Mouse (Mus musculus) left cerebral cortex, adult 18-20 months (tissue): ENCODE measurements around the gene Chrnb2. TPM values are rescaled to one million over a fixed set of nuclear protein-coding genes. Genes with fewer than 3 reads are reported as not detected.

Source experiments
- DNase-seq, 2 experiments: peaks; one replicate each; pipeline ENCODE4 v3.0.0; 2021 to 2022; ENCODE audit warnings: low spot score in 2 of 2, mixed read lengths in 1 of 2
- total RNA-seq, 2 experiments: library from RNA; stranded (reverse); gene quantifications; 2 replicates each; pipeline ENCODE4 v1.2.3; 2021

The Chrnb2 gene
- total RNA-seq, 2 experiments from 2014 or later, result 28.6 to 30.0 TPM

- DNase-seq, result no peak
Observed at GRCm38 (mm10) chr3:89781640-89782039, 17.2 kb upstream of the Chrnb2 start.

GRCm38 (mm10) chr3:89780102-89780501, 15.7 kb upstream of the Chrnb2 start:
- DNase-seq, result no peak

DNA sequence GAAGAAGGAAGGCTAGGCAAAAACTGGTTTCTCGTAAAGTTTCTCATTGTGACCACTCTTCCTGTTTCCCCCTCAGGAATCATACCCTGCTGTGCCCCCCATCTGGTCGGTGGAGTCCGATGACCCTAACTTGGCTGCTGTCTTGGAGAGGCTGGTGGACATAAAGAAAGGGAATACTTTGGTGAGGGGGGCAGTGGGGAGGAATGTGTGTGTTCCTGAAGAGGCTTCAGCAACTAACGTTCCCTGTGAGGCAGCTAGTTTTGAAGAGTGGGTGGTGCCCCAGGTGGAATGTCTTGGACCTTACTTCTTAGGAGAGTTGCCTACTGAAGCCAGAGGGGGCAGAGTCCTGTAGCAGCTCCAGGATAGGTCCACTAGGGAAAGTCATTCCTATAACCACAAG, 11.6 kb upstream of the Chrnb2 start:
- no peak for DNase-seq

GRCm38 (mm10) chr3:89774236-89774960, 10.0 kb upstream of the Chrnb2 start:
- DNase-seq, result no peak

GRCm38 (mm10) chr3:89773740-89774211, 9.3 kb upstream of the Chrnb2 start:
- DNase-seq, result no peak

DNA sequence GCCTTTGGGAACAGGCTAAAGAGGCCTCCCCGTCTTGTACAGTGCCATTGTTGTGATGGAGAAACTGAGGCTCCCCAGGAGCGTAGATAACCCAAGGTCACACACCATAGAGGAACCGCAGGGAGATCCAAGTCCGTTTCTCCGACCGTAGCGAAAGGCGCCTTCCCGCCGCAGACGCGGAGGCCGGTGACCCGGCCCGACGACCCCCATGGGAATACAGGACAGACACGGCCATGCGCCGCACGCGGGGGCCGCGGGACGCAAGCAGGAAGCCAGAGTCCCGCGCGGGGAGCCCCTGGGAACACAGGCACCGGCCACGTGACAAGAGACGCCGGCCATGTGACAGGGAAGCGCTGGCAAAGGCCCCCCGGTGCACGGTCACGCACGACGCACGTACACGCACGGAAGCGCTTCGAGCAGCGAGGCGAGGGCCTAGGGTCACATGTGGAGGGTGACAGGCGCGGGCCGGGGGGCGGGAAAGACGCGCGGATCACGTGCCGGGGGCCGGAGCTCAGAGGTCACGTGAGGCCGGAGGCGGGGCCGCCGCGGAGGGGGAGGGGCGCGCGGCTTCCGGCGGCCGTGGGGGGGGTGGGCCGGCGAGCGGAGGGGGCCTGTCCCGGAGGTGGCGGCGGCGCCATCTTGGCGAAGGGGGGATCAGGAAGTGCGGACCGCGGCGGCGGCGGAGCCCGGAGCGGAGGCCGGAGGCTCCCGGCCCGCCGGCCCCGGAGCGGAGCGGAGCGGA, 8.7 kb upstream of the Chrnb2 start, which contains the start of gene Ube2q1:
Gene Ube2q1, plus strand, starts transcription at position 649 of the 742 bp plus-strand sequence.
- peak; percentile 95 to 98 for DNase-seq

DNA sequence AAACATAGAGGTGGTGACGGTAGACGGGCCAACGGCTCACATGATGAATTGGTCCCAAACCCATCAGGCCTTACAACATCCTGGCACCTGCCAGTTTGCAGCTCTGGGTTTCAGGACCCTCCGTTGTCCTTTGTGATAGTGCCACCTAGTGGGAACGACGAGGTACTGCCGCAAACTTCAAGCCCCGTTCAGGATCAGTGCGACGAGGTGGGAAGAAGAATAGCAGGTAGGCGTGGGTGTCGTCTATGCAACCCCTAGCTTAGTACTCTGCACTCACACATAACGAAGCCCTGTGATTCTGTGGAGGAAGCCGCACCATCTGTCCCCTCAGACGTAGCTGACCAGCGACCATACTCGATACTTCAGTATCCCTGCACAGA, 8.1 kb upstream of the Chrnb2 start:
- DNase-seq, result peak; percentile 81 to 82

DNA sequence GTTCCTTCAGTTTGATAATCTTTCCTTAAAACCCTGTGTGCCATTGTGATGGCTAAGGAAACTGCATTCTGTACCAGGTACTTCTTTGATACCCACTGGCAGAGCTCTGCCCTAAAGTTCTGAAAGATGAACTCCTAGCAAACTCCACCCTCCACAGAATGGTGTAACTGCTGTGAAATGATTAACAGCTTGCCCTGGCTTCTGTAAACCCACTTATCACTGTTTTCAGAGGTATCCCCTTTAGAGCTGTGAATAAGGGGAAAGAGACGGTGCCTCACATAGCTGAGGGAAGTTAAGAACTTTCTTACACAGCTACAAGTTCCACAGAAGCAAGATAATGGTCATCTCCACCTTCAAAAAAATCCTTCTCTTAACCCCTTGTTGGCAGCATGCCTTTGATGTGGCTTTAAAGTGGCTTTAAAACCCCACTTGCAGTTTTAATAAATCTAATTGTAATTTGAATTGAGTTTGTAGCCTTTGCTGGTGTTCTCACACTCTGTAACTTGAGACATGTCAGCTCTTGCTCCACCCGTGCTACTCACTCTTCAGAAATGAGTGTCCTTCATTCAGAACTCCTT, 6.1 kb upstream of the Chrnb2 start:
- DNase-seq, result no peak

GRCm38 (mm10) chr3:89769584-89769983, 5.2 kb upstream of the Chrnb2 start:
- DNase-seq, result no peak

DNA sequence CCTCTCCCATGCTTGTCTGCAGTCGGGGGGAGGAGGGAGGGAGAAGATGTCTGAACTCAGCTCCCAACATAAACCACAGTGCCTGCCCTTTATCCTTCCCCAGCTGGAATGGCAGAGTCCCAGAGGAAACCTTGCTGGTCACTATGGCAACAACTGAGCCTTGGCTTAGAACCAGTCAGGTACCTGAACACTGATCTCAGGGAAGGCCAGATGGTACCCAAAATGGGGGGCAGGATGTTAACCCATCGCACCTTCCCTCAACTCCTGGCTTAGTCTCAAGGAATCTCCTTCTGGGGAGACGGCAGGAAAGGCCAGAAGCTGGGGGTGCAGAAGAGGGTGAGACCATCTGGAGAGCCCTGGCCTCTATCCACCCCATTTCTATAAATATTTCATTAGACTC, 4.6 kb downstream of the Chrnb2 start:
- no peak for DNase-seq

- no peak for DNase-seq
Observed at GRCm38 (mm10) chr3:89757851-89758250, 6.6 kb downstream of the Chrnb2 start.

DNA sequence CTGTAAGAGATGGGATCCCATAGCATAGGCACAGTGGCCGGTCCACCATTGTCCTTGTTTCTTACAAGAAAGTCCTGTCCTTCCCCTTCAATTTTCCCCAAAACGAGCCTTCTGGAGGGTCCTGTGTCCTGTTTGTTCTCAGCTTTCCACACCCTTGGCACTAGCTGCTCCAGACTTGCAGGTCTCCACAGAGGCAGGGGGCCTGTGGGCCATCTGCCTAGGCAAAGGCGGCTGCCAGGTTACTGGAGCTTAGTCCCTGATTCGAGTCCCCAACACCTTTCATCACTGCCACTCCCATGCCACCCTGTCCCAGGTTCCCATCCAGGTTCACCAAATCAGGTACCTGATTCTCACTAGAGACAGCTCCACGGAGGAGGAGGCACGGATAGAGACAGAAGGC, 9.1 kb downstream of the Chrnb2 start:
- DNase-seq, result no peak

- DNase-seq, result no peak
Observed at GRCm38 (mm10) chr3:89752307-89752706, 12.1 kb downstream of the Chrnb2 start.

DNA sequence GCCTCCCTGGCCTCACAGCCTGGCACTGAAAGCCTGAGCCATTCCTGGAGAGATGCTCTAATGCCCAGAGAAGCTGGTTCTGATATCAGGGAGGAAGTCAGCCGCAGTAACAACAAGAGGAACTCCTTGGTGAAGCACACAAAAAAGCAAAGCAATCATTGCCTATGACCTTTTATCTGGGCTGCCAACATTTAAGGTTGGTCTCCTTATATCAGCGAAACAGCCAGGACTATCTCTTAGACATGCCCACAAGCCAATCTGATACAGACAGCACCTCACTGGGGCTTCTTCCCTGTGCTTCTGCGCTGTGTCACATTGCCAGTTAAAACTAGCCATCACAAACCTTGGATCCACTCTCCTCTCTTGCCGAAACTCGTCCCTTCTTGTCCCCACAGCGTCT, 25.9 kb downstream of the Chrnb2 start:
- DNase-seq, result no peak

DNA sequence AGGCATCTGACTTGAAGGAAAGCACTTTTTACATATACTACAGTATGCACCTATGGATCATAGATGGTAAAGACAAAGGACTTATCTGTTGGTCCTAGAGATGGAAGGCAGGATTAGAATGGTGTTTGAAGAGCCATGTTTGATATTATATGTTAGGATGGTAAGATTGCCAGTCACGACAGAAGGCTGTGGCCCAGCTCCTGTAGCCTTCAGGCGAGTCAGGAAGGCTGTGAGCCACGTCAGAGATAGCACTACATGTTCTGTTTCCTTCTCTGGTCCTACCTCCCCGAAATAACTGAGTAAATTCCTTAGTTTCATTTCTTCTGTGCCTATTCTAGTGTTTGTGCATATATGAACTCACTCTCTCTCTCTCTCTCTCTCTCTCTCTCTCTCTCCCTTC, 32.3 kb downstream of the Chrnb2 start:
- DNase-seq, result no peak

GRCm38 (mm10) chr3:89730350-89731331, 33.8 kb downstream of the Chrnb2 start:
- peak; percentile 50 to 57 for DNase-seq

- no peak for DNase-seq
Observed at GRCm38 (mm10) chr3:89728848-89729247, 35.6 kb downstream of the Chrnb2 start.

- DNase-seq, result peak in 1 of 2 experiments; percentile 36
Observed at GRCm38 (mm10) chr3:89727028-89727427, 37.4 kb downstream of the Chrnb2 start.

DNA sequence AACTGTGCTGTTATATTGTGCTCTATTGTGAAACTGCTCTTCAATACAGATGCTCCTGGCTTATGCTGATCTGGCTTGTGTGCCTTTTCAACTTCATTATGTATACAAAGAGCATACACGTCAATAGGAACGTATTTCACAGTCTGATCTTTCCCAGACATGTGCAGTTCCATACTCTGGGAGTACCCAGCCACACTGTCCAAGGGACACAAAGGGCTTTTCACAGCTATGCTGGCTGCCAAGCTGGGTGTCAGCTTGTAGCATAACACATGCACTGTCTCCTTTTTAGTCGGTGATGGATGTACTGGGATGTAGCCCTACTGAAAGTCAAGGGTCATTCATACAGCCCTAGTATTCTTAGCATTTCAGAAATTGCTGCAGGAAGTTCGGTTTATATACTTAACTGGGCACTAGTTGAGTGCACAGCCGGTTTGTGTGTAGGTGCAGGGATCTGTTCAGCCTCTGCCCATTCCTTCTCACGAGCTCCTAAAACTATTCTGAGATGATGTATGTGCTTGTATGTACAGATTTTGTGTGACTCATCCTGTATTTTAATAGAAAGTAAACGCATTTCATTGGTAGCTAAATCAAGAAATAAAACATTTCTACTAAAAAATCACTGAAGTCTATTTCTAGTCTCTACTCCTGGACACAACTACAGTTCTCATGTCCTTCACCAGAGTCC, 40.9 kb downstream of the Chrnb2 start:
- DNase-seq, result no peak

- no peak for DNase-seq
Observed at GRCm38 (mm10) chr3:89722032-89722431, 42.4 kb downstream of the Chrnb2 start.

DNA sequence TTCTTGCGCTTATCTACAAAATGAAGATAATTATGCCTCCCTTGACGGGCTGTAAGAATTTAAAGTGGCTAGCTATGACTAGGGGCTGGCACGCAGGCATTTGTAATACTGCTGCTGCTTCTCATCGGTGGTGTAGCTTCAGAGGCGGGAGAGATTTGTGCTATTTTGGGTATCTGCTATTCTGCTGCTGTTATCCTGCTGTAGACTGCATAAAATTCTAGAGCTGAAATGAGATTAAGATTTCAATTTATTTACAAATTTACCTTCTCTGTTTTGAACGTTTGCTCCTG, 48.5 kb downstream of the Chrnb2 start:
- no peak for DNase-seq
